Mouse (Mus musculus): ENCODE results near the gene Il33.
A peak's percentile ranks its signal among the peaks of the same experiment; 100 is the strongest.
"Not testable (repeated sequence)": the region's sequence is repeated elsewhere in the genome, so short reads cannot be mapped to it uniquely, and the experiment has no call there.

Il33 gene

GRCm38 (mm10) chr19:29940239-29940638 is 15.3 kb downstream of the Il33 start:
- peak; percentile 20 for DNase-seq (ENCODE audit: low read depth)

GRCm38 (mm10) chr19:29941208-29941607 is 16.3 kb downstream of the Il33 start:
- no peak for DNase-seq (ENCODE audit: low read depth)

GRCm38 (mm10) chr19:29942358-29942757 is 17.4 kb downstream of the Il33 start:
- DNase-seq (ENCODE audit: low read depth): peak; percentile 13

GRCm38 (mm10) chr19:29944426-29944825 is 19.5 kb downstream of the Il33 start:
- DNase-seq (ENCODE audit: low read depth): no peak

GRCm38 (mm10) chr19:29944935-29945334 is 20.0 kb downstream of the Il33 start:
- DNase-seq (ENCODE audit: low read depth): not testable (repeated sequence)

GRCm38 (mm10) chr19:29945557-29946422 is 20.9 kb downstream of the Il33 start:
- DNase-seq (ENCODE audit: low read depth): no peak

GRCm38 (mm10) chr19:29946423-29946716 is 21.5 kb downstream of the Il33 start:
- DNase-seq (ENCODE audit: low read depth): no peak

GRCm38 (mm10) chr19:29947056-29947455 is 22.1 kb downstream of the Il33 start:
- no peak for DNase-seq (ENCODE audit: low read depth)

- DNase-seq (ENCODE audit: low read depth): peak; percentile 42
Measured at GRCm38 (mm10) chr19:29947891-29948801, 23.2 kb downstream of the Il33 start.

- no peak for DNase-seq (ENCODE audit: low read depth)
Measured at GRCm38 (mm10) chr19:29952538-29952937, 27.6 kb downstream of the Il33 start.

- no peak for DNase-seq (ENCODE audit: low read depth)
Measured at GRCm38 (mm10) chr19:29953833-29954232, 28.9 kb downstream of the Il33 start.

- DNase-seq (ENCODE audit: low read depth): no peak
Measured at GRCm38 (mm10) chr19:29955454-29955853, 30.5 kb downstream of the Il33 start.

GRCm38 (mm10) chr19:29960906-29961305 is 36.0 kb downstream of the Il33 start:
- DNase-seq (ENCODE audit: low read depth): no peak

GRCm38 (mm10) chr19:29961842-29962241 is 36.9 kb downstream of the Il33 start:
- DNase-seq (ENCODE audit: low read depth): no peak

GRCm38 (mm10) chr19:29963598-29964092 is 38.7 kb downstream of the Il33 start:
- no peak for DNase-seq (ENCODE audit: low read depth)

GRCm38 (mm10) chr19:29967960-29968359 is 43.0 kb downstream of the Il33 start:
- DNase-seq (ENCODE audit: low read depth): no peak

GRCm38 (mm10) chr19:29973396-29973795 is 48.5 kb downstream of the Il33 start:
- no peak for DNase-seq (ENCODE audit: low read depth)

GRCm38 (mm10) chr19:29978847-29979246 is 53.9 kb downstream of the Il33 start:
- DNase-seq (ENCODE audit: low read depth): peak; percentile 79

- no peak for DNase-seq (ENCODE audit: low read depth)
Measured at GRCm38 (mm10) chr19:29979452-29980089, 54.7 kb downstream of the Il33 start.

GRCm38 (mm10) chr19:29984208-29985005 is 59.5 kb downstream of the Il33 start:
- DNase-seq (ENCODE audit: low read depth): peak; percentile 39

- no peak for DNase-seq (ENCODE audit: low read depth)
Measured at GRCm38 (mm10) chr19:29986464-29987091, 61.7 kb downstream of the Il33 start.
